Mouse (Mus musculus) cerebellum, adult 9-11 months (tissue): ENCODE measurements around the gene Gm21828.
"Not testable (repeated sequence)": the region's sequence is repeated elsewhere in the genome, so short reads cannot be mapped to it uniquely, and the experiment has no call there.

Experiments
- DNase-seq: peaks from one replicate; pipeline ENCODE4 v3.0.0; 2022

The Gm21828 gene

GRCm38 (mm10) chrY:13223828-13224227, at the start of gene Gm21828:
TSS of gene Gm21828 (minus strand) at chrY:13223928.
- DNase-seq: not testable (repeated sequence)

GRCm38 (mm10) chrY:13252091-13252490, 28.4 kb upstream of the Gm21828 start, which contains the start of the genes Gm21440 and Gm21454:
TSS of gene Gm21440 (plus strand) at chrY:13252391.
TSS of gene Gm21454 (plus strand) at chrY:13252442.
- DNase-seq: not testable (repeated sequence)
